Mouse (Mus musculus) ES-Bruce4 (cell line): Measurements from ENCODE around the gene Trhde.

Source experiments
- CTCF ChIP-seq: IDR thresholded peaks from one replicate; pipeline ENCODE4 v1.8.1; 2011; ENCODE audit warnings: low read depth, low read length
- EP300 ChIP-seq: IDR thresholded peaks from 2 replicates; pipeline ENCODE4 v1.6.1; 2011; ENCODE audit warnings: low read depth, low read length; ENCODE audit not compliant: insufficient read depth
- POLR2A ChIP-seq: IDR thresholded peaks from one replicate; pipeline ENCODE4 v1.8.1; 2011; ENCODE audit warnings: low read length; ENCODE audit not compliant: insufficient read depth

DNA sequence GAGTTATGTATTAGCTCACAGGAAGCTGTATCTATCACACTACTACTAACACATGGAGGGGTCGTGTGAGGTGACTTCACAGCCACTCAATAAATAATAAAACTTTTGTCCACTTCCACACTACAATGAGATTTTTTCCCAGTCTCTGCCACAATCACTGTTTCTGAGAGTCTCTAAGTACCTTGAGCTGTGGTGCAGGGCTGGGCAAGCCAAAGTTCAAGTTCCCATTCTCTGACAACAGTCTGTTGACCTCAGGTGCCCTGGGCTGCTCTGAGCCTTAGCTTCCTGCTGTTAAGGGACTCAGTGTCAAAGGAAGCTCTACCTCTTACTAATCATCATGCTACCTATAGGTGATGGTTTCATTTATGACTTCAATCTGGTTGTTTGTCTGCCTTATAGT lies 3.3 kb downstream of the Trhde start:
- no peak for TF ChIP-seq CTCF
- no peak for TF ChIP-seq POLR2A
- TF ChIP-seq EP300, result no peak
